Mouse (Mus musculus): ENCODE data around the gene 2900026A02Rik. TPM values are rescaled to one million over a fixed set of nuclear protein-coding genes. Genes with fewer than 3 reads are reported as not detected.

Gene 2900026A02Rik
- total and polyA plus RNA-seq, 3 experiments: 18.0 to 21.4 (median 19.2) TPM

GRCm38 (mm10) chr5:113081439-113081838 is 139.6 kb downstream of the 2900026A02Rik start, which contains the start of gene Crybb3:
Gene Crybb3 (minus strand): TSS chr5:113081584.
- Histone ChIP-seq H3K36me3 (ENCODE audit: control insufficient read depth, insufficient read depth, low read length) (no peaks in the 10 kb centered on the region), H3K27me3 (ENCODE audit: control insufficient read depth, insufficient read depth, low read length) (no peaks in the 10 kb centered on the region), H3K4me1 (ENCODE audit: control insufficient read depth, insufficient read depth, low read length) (peaks cover 8% of the 10 kb centered on the region), H3K4me3 (no peak within 1 kb of the TSS), H3K79me2 (replicated peaks; ENCODE audit: control insufficient read depth, insufficient read depth, low read length) (no peaks in the 10 kb centered on the region), H3K27ac (no peak within 1 kb of the TSS), H3K9ac (ENCODE audit: low read depth, low read length) (no peak within 1 kb of the TSS)
- 17% methylated on average over 8 of the region's 8 CpGs for WGBS
- intact Hi-C loops (cut with DNase I): no loop called here
- TF ChIP-seq EP300 (IDR thresholded peaks at IDR 0.05; ENCODE audit: insufficient read depth, low read depth, low read length) (no peak), POLR2A (IDR thresholded peaks at IDR 0.05; ENCODE audit: insufficient read depth, low read depth, low read length) (no peak), CTCF (IDR thresholded peaks at IDR 0.05) (no peak)
- peak; percentile 46 to 50 for DNase-seq

DNA sequence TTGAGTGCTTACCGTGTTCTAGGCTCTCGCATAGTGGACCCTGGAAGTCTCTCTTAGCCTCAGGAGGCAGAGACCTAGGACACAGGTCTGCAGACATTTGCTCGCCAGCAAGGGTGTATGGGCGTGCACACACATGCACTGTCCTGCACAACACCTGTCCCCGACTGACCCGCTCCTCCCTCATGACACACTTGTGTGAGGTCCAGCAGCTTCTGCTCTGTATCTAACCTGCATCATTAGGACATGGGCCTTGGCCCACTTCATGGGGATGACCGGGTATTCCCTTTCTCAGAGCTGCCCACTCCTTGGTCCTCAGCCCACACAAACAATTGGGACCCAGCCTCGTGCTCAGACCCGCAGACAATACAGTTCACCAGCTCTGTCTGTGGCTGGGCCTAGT is 140.0 kb downstream of the 2900026A02Rik start:
- H3K4me3 ChIP-seq: no peak overlapping the region
- peaks cover 8% of the 10 kb centered on the region for H3K4me1 ChIP-seq (ENCODE audit: control insufficient read depth, insufficient read depth, low read length)
- 85% methylated on average over 9 of the region's 9 CpGs for WGBS
- no peak overlapping the region for H3K27ac ChIP-seq
- no peak overlapping the region for H3K9ac ChIP-seq (ENCODE audit: low read depth, low read length)
- no peak for DNase-seq
- H3K27me3 ChIP-seq (ENCODE audit: control insufficient read depth, insufficient read depth, low read length): no peaks in the 10 kb centered on the region
- no peaks in the 10 kb centered on the region for H3K79me2 ChIP-seq (replicated peaks; ENCODE audit: control insufficient read depth, insufficient read depth, low read length)
- TF ChIP-seq EP300 (IDR thresholded peaks at IDR 0.05; ENCODE audit: insufficient read depth, low read depth, low read length): no peak
- TF ChIP-seq CTCF (IDR thresholded peaks at IDR 0.05): no peak
- TF ChIP-seq POLR2A (IDR thresholded peaks at IDR 0.05; ENCODE audit: insufficient read depth, low read depth, low read length): no peak
- intact Hi-C loops (cut with DNase I): no loop called here
- H3K36me3 ChIP-seq (ENCODE audit: control insufficient read depth, insufficient read depth, low read length): no peaks in the 10 kb centered on the region

DNA sequence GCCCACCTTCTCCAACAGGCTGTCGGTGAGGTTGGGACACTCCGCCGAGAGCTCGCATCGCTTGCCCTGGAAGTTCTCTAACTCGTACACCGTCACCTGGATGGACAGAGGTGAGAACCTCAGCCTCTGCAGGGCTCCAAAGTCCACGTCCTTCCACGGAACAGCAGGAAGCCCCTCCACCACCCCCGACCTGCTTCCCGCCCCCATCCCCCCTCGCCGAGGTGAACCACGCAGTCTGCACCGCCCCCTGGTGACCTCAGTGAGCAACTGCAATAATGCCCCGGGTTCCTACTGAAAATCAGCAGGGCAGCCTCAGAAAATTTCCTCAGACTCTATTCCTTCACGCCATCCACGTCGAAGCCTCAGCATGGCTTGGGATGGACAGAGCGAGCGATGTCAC is 141.3 kb downstream of the 2900026A02Rik start:
- no peaks in the 10 kb centered on the region for H3K36me3 ChIP-seq (ENCODE audit: control insufficient read depth, insufficient read depth, low read length)
- H3K9ac ChIP-seq (ENCODE audit: low read depth, low read length): no peak overlapping the region
- no peak overlapping the region for H3K27ac ChIP-seq
- no peak overlapping the region for H3K4me3 ChIP-seq
- intact Hi-C loops (cut with DNase I): no loop called here
- peak; percentile 68 for TF ChIP-seq CTCF (IDR thresholded peaks at IDR 0.05)
- no peak for TF ChIP-seq POLR2A (IDR thresholded peaks at IDR 0.05; ENCODE audit: insufficient read depth, low read depth, low read length)
- no peak for TF ChIP-seq EP300 (IDR thresholded peaks at IDR 0.05; ENCODE audit: insufficient read depth, low read depth, low read length)
- DNase-seq: no peak
- no peaks in the 10 kb centered on the region for H3K27me3 ChIP-seq (ENCODE audit: control insufficient read depth, insufficient read depth, low read length)
- H3K4me1 ChIP-seq (ENCODE audit: control insufficient read depth, insufficient read depth, low read length): peaks cover 8% of the 10 kb centered on the region
- WGBS: 28% methylated on average over 21 of the region's 21 CpGs
- no peaks in the 10 kb centered on the region for H3K79me2 ChIP-seq (replicated peaks; ENCODE audit: control insufficient read depth, insufficient read depth, low read length)

- Histone ChIP-seq H3K9ac (ENCODE audit: low read depth, low read length) (no peak overlapping the region), H3K36me3 (ENCODE audit: control insufficient read depth, insufficient read depth, low read length) (no peaks in the 10 kb centered on the region), H3K79me2 (replicated peaks; ENCODE audit: control insufficient read depth, insufficient read depth, low read length) (no peaks in the 10 kb centered on the region), H3K4me1 (ENCODE audit: control insufficient read depth, insufficient read depth, low read length) (peaks cover 8% of the 10 kb centered on the region), H3K27ac (no peak overlapping the region), H3K4me3 (no peak overlapping the region), H3K27me3 (ENCODE audit: control insufficient read depth, insufficient read depth, low read length) (no peaks in the 10 kb centered on the region)
- DNase-seq: no peak
- 64% methylated on average over 5 of the region's 5 CpGs for WGBS
- TF ChIP-seq POLR2A (IDR thresholded peaks at IDR 0.05; ENCODE audit: insufficient read depth, low read depth, low read length) (no peak), CTCF (IDR thresholded peaks at IDR 0.05) (peak; percentile 64), EP300 (IDR thresholded peaks at IDR 0.05; ENCODE audit: insufficient read depth, low read depth, low read length) (no peak)
- intact Hi-C loops (cut with DNase I): no loop called here
These were observed 142.3 kb downstream of the 2900026A02Rik start for GRCm38 (mm10) chr5:113078686-113079085.

- TF ChIP-seq EP300 (IDR thresholded peaks at IDR 0.05; ENCODE audit: insufficient read depth, low read depth, low read length): no peak
- TF ChIP-seq CTCF (IDR thresholded peaks at IDR 0.05): no peak
- no peak for TF ChIP-seq POLR2A (IDR thresholded peaks at IDR 0.05; ENCODE audit: insufficient read depth, low read depth, low read length)
- H3K27me3 ChIP-seq (ENCODE audit: control insufficient read depth, insufficient read depth, low read length): peaks cover 2% of the 10 kb centered on the region; the same call in 1 of the 2 replicates
- no peak within 1 kb of the TSS for H3K27ac ChIP-seq
- H3K36me3 ChIP-seq (ENCODE audit: control insufficient read depth, insufficient read depth, low read length): no peaks in the 10 kb centered on the region
- intact Hi-C loops (cut with DNase I): no loop called here
- H3K4me3 ChIP-seq: no peak within 1 kb of the TSS
- DNase-seq: no peak
- no peaks in the 10 kb centered on the region for H3K79me2 ChIP-seq (replicated peaks; ENCODE audit: control insufficient read depth, insufficient read depth, low read length)
- no peaks in the 10 kb centered on the region for H3K4me1 ChIP-seq (ENCODE audit: control insufficient read depth, insufficient read depth, low read length)
- no peak within 1 kb of the TSS for H3K9ac ChIP-seq (ENCODE audit: low read depth, low read length)
These were observed 151.0 kb downstream of the 2900026A02Rik start, which contains the start of gene Crybb2 for GRCm38 (mm10) chr5:113070017-113070416. Gene Crybb2 (minus strand): TSS chr5:113070117.

DNA sequence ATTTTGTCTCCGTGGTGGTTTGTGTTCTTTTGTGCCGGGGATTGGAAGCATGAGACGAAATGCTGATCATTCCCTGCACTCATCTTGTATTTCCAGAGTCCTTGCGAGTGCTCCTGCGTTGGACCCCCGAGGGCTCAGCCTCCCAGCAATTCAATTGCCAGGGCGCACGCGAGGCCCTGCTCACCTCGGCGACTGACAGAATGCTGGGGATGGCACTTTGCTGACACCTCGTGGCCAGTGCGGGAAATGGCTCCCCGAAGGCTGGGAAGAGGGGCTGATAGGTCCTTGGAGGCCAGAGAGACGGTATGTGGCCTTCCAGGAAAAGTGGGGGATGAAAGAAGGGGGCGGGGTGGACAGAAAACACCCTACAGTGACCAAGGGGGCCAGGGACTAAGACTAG is 166.7 kb downstream of the 2900026A02Rik start:
- no peak overlapping the region for H3K27ac ChIP-seq
- peak; percentile 72 to 87 for DNase-seq
- H3K4me1 ChIP-seq (ENCODE audit: control insufficient read depth, insufficient read depth, low read length): no peaks in the 10 kb centered on the region
- no peak overlapping the region for H3K4me3 ChIP-seq
- no peaks in the 10 kb centered on the region for H3K36me3 ChIP-seq (ENCODE audit: control insufficient read depth, insufficient read depth, low read length)
- 7% methylated on average over 16 of the region's 16 CpGs for WGBS
- intact Hi-C loops (cut with DNase I): loop anchor here (1.0 kb wide), 1 partner anchor 183 kb away; no protein-coding TSS in a partner anchor
- no peaks in the 10 kb centered on the region for H3K79me2 ChIP-seq (replicated peaks; ENCODE audit: control insufficient read depth, insufficient read depth, low read length)
- no peaks in the 10 kb centered on the region for H3K27me3 ChIP-seq (ENCODE audit: control insufficient read depth, insufficient read depth, low read length)
- TF ChIP-seq CTCF (IDR thresholded peaks at IDR 0.05) (peak; percentile 84), POLR2A (IDR thresholded peaks at IDR 0.05; ENCODE audit: insufficient read depth, low read depth, low read length) (no peak), EP300 (IDR thresholded peaks at IDR 0.05; ENCODE audit: insufficient read depth, low read depth, low read length) (peak; percentile 98)
- H3K9ac ChIP-seq (ENCODE audit: low read depth, low read length): no peak overlapping the region

All from heart, adult 2 months (tissue).